Mouse (Mus musculus): ENCODE results near the gene Arhgap15. TPM values are rescaled to one million over a fixed set of nuclear protein-coding genes. Genes with fewer than 3 reads are reported as not detected.

Arhgap15 gene
- polyA plus RNA-seq, 1 experiment from 2014 or later, result not detected

GRCm38 (mm10) chr2:43739190-43739818 is 9.3 kb upstream of the Arhgap15 start:
- DNase-seq (ENCODE audit: low read depth, low spot score) (no peak), ATAC-seq (no peak)
- peaks cover 9% of the 10 kb centered on the region for H3K27me3 ChIP-seq
- ChIA-PET POLR2A (no interaction called here), CTCF (no interaction called here)
- no peak for TF ChIP-seq CTCF (IDR thresholded peaks at IDR 0.05)
- in situ Hi-C loops (cut with MboI; ENCODE audit: low pct_unique_long_range_greater_than_20kb), result no loop called here

GRCm38 (mm10) chr2:43749321-43749720 is 697 bp downstream of the Arhgap15 start:
- CTCF ChIA-PET, result interaction anchor here (1.2 kb wide), 1 partner anchor 13 kb away, joined by 3 read pairs; no protein-coding TSS in a partner anchor
- ATAC-seq (no peak), DNase-seq (ENCODE audit: low read depth, low spot score) (no peak)
- in situ Hi-C loops (cut with MboI; ENCODE audit: low pct_unique_long_range_greater_than_20kb), result no loop called here
- TF ChIP-seq CTCF (IDR thresholded peaks at IDR 0.05), result no peak
- peaks cover 22% of the 10 kb centered on the region for H3K27me3 ChIP-seq
- POLR2A ChIA-PET, result no interaction called here

GRCm38 (mm10) chr2:43755899-43756298 is 7.3 kb downstream of the Arhgap15 start:
- POLR2A ChIA-PET, result no interaction called here
- in situ Hi-C loops (cut with MboI; ENCODE audit: low pct_unique_long_range_greater_than_20kb), result no loop called here

GRCm38 (mm10) chr2:43756626-43757025 is 8.0 kb downstream of the Arhgap15 start:
- ATAC-seq (no peak), DNase-seq (ENCODE audit: low read depth, low spot score) (no peak)
- POLR2A ChIA-PET, result no interaction called here

More at GRCm38 (mm10) chr2:43755899-43756298, 7.3 kb downstream of the Arhgap15 start:
- peaks cover under 1% of the 10 kb centered on the region for H3K27me3 ChIP-seq
- no peak for TF ChIP-seq CTCF (IDR thresholded peaks at IDR 0.05)
- ATAC-seq (no peak), DNase-seq (ENCODE audit: low read depth, low spot score) (no peak)
- CTCF ChIA-PET, result interaction anchor here (1.3 kb wide), 1 partner anchor 9 kb away, joined by 3 read pairs; no protein-coding TSS in a partner anchor

GRCm38 (mm10) chr2:43761735-43762134 is 13.1 kb downstream of the Arhgap15 start:
- no peak for DNase-seq (ENCODE audit: low read depth, low spot score)
- peaks cover 6% of the 10 kb centered on the region for H3K27me3 ChIP-seq
- ChIA-PET POLR2A (no interaction called here), CTCF (no interaction called here)
- in situ Hi-C loops (cut with MboI; ENCODE audit: low pct_unique_long_range_greater_than_20kb), result no loop called here
- TF ChIP-seq CTCF (IDR thresholded peaks at IDR 0.05), result no peak
- ATAC-seq, result no peak

More at GRCm38 (mm10) chr2:43756626-43757025, 8.0 kb downstream of the Arhgap15 start:
- no peak for TF ChIP-seq CTCF (IDR thresholded peaks at IDR 0.05)
- CTCF ChIA-PET, result interaction anchor here (1.3 kb wide), 1 partner anchor 9 kb away, joined by 3 read pairs; no protein-coding TSS in a partner anchor
- in situ Hi-C loops (cut with MboI; ENCODE audit: low pct_unique_long_range_greater_than_20kb), result no loop called here
- no peaks in the 10 kb centered on the region for H3K27me3 ChIP-seq

- POLR2A ChIA-PET, result no interaction called here
- TF ChIP-seq CTCF (IDR thresholded peaks at IDR 0.05), result no peak
- CTCF ChIA-PET, result interaction anchor here (1.2 kb wide), 1 partner anchor 11 kb away, joined by 3 read pairs; no protein-coding TSS in a partner anchor
- in situ Hi-C loops (cut with MboI; ENCODE audit: low pct_unique_long_range_greater_than_20kb), result no loop called here
- H3K27me3 ChIP-seq, result peaks cover 6% of the 10 kb centered on the region
- ATAC-seq, result no peak
- no peak for DNase-seq (ENCODE audit: low read depth, low spot score)
Measured at GRCm38 (mm10) chr2:43763279-43763678, 14.7 kb downstream of the Arhgap15 start.

GRCm38 (mm10) chr2:43764456-43764855 is 15.8 kb downstream of the Arhgap15 start:
- TF ChIP-seq CTCF (IDR thresholded peaks at IDR 0.05), result no peak
- DNase-seq (ENCODE audit: low read depth, low spot score) (no peak), ATAC-seq (no peak)
- in situ Hi-C loops (cut with MboI; ENCODE audit: low pct_unique_long_range_greater_than_20kb), result no loop called here
- peaks cover 6% of the 10 kb centered on the region for H3K27me3 ChIP-seq
- ChIA-PET CTCF (no interaction called here), POLR2A (no interaction called here)

GRCm38 (mm10) chr2:43766200-43766599 is 17.6 kb downstream of the Arhgap15 start:
- H3K27me3 ChIP-seq, result peaks cover 6% of the 10 kb centered on the region
- ChIA-PET POLR2A (no interaction called here), CTCF (interaction anchor here (1.0 kb wide), 1 partner anchor 10 kb away, joined by 3 read pairs; no protein-coding TSS in a partner anchor)
- in situ Hi-C loops (cut with MboI; ENCODE audit: low pct_unique_long_range_greater_than_20kb), result no loop called here
- no peak for ATAC-seq
- no peak for DNase-seq (ENCODE audit: low read depth, low spot score)
- TF ChIP-seq CTCF (IDR thresholded peaks at IDR 0.05), result no peak

- in situ Hi-C loops (cut with MboI; ENCODE audit: low pct_unique_long_range_greater_than_20kb), result no loop called here
- POLR2A ChIA-PET, result no interaction called here
- peaks cover 6% of the 10 kb centered on the region for H3K27me3 ChIP-seq
- TF ChIP-seq CTCF (IDR thresholded peaks at IDR 0.05), result no peak
- CTCF ChIA-PET, result interaction anchor here (1.3 kb wide), 1 partner anchor 10 kb away, joined by 3 read pairs; no protein-coding TSS in a partner anchor
- ATAC-seq (no peak), DNase-seq (ENCODE audit: low read depth, low spot score) (no peak)
Measured at GRCm38 (mm10) chr2:43769850-43770570, 21.4 kb downstream of the Arhgap15 start.

- no peak for ATAC-seq
- in situ Hi-C loops (cut with MboI; ENCODE audit: low pct_unique_long_range_greater_than_20kb), result no loop called here
- no peak for DNase-seq (ENCODE audit: low read depth, low spot score)
- POLR2A ChIA-PET, result no interaction called here
- CTCF ChIA-PET, result interaction anchor here (1.4 to 1.5 kb wide), 2 partner anchors 11 to 12 kb away, joined by 3 to 4 read pairs; no protein-coding TSS in a partner anchor
- H3K27me3 ChIP-seq, result peaks cover 3% of the 10 kb centered on the region
- no peak for TF ChIP-seq CTCF (IDR thresholded peaks at IDR 0.05)
Measured at GRCm38 (mm10) chr2:43772640-43773039, 24.0 kb downstream of the Arhgap15 start.

- CTCF ChIA-PET, result no interaction called here
- POLR2A ChIA-PET, result no interaction called here
- in situ Hi-C loops (cut with MboI; ENCODE audit: low pct_unique_long_range_greater_than_20kb), result no loop called here
- no peak for ATAC-seq
- H3K27me3 ChIP-seq, result peaks cover 53% of the 10 kb centered on the region
- TF ChIP-seq CTCF (IDR thresholded peaks at IDR 0.05), result no peak
- no peak for DNase-seq (ENCODE audit: low read depth, low spot score)
Measured at GRCm38 (mm10) chr2:43782157-43782556, 33.5 kb downstream of the Arhgap15 start.

Data from Patski (cell line).